Mouse (Mus musculus) hindbrain, embryonic 12.5 days (tissue): ENCODE results near the gene Vmp1. TPM values are rescaled to one million over a fixed set of nuclear protein-coding genes. Genes with fewer than 3 reads are reported as not detected.

ENCODE experiments used
- ATAC-seq: fragments of 200-750 bp; cut with Nextera tagmentation; 2 replicates; pipeline ENCODE4 v1.8.0; 2017; ENCODE audit warnings: moderate TSS enrichment; ENCODE audit not compliant: low FRiP score
- H3K27ac ChIP-seq: fragments of 300-500 bp; sonication (generic); 2 replicates; pipeline ENCODE4 v1.5.1; 2016; ENCODE audit warnings: mild to moderate bottlenecking
- H3K27me3 ChIP-seq: fragments of 300-500 bp; sonication (generic); 2 replicates; pipeline ENCODE4 v1.6.1; 2016; ENCODE audit warnings: mild to moderate bottlenecking
- H3K36me3 ChIP-seq: fragments of 300-500 bp; sonication (generic); 2 replicates; pipeline ENCODE4 v1.6.1; 2016; ENCODE audit warnings: mild to moderate bottlenecking
- H3K4me1 ChIP-seq: fragments of 300-500 bp; sonication (generic); 2 replicates; pipeline ENCODE4 v1.6.1; 2016
- H3K4me2 ChIP-seq: fragments of 300-500 bp; sonication (generic); replicated peaks from 2 replicates; pipeline ENCODE4 v1.6.1; 2016; ENCODE audit warnings: mild to moderate bottlenecking
- H3K4me3 ChIP-seq: fragments of 300-500 bp; sonication (generic); 2 replicates; pipeline ENCODE4 v1.5.1; 2016; ENCODE audit warnings: mild to moderate bottlenecking
- H3K9ac ChIP-seq: fragments of 300-500 bp; sonication (generic); 2 replicates; pipeline ENCODE4 v1.6.1; 2016; ENCODE audit warnings: mild to moderate bottlenecking, moderate library complexity
- H3K9me3 ChIP-seq: fragments of 300-500 bp; sonication (generic); replicated peaks from 2 replicates; pipeline ENCODE4 v1.6.1; 2016; ENCODE audit warnings: mild to moderate bottlenecking
- WGBS: fragments of 180-500 bp; shearing (Covaris S2); methylation state at CpG from one replicate; pipeline ENCODE4 v1.1.7; 2016; 5-methylcytosine and 5-hydroxymethylcytosine counted together
- polyA plus RNA-seq: library from polyadenylated mRNA; unstranded; fragments of >200 nt; fragmentation: Nextera tagmentation; extraction: Ambion mirVana; gene quantifications from 2 replicates; pipeline ENCODE4 v1.2.1, GENCODE M21; 2016

Vmp1 gene
- polyA plus RNA-seq, 1 experiment from 2014 or later: 90.0 TPM

DNA sequence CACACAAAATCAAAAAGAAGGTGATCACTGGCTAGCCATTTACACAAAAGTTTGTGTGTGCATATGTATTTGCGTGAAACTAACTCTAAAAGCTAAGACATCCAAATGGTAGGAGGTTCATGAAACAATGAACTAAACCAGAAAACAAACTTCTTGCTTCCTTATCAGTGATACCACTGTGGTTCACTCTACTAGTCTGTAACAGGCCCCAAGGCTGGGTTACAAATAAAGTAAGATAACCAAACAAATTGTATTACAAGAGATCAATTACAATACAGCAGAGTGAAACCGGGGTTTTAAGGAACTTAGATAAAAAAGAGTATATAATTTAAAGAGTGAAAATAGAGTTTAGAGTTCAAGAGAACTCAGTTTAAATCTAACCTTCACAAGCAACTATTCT lies 16.1 kb downstream of the Vmp1 start:
- Histone ChIP-seq H3K4me2 (no peak overlapping the region), H3K4me1 (no peaks in the 10 kb centered on the region), H3K4me3 (no peak overlapping the region), H3K9me3 (no peaks in the 10 kb centered on the region), H3K27me3 (no peaks in the 10 kb centered on the region), H3K36me3 (peaks cover 16% of the 10 kb centered on the region), H3K27ac (no peak overlapping the region), H3K9ac (no peak overlapping the region)
- WGBS: 94% methylated on average over 2 of the region's 2 CpGs
- ATAC-seq: no peak

DNA sequence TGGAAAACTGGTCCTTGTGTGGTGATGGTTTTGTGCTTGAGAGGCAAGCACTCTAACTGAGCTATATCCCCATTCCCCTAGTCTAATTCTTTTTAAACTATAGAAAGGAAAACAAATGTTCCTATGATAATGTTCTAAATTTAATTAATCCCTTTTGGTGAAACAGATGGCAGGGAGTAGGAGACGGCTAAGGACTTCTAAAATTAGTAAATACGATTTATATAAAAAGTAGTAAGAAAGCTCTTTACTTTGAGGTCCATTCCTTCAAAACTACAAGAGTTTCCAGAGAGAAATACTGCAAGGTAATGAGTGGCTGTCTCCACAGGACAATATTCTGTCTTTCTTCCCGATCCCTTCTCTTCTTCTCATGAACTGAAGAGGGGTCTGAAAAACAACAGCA lies 19.2 kb downstream of the Vmp1 start:
- H3K27me3 ChIP-seq: no peaks in the 10 kb centered on the region
- H3K4me3 ChIP-seq: no peak overlapping the region
- no peak overlapping the region for H3K27ac ChIP-seq
- H3K36me3 ChIP-seq: peaks cover 33% of the 10 kb centered on the region
- no peak for ATAC-seq
- H3K9ac ChIP-seq: no peak overlapping the region
- no peaks in the 10 kb centered on the region for H3K4me1 ChIP-seq
- no peak overlapping the region for H3K4me2 ChIP-seq
- H3K9me3 ChIP-seq: no peaks in the 10 kb centered on the region
- 91% methylated on average over 3 of the region's 3 CpGs for WGBS

DNA sequence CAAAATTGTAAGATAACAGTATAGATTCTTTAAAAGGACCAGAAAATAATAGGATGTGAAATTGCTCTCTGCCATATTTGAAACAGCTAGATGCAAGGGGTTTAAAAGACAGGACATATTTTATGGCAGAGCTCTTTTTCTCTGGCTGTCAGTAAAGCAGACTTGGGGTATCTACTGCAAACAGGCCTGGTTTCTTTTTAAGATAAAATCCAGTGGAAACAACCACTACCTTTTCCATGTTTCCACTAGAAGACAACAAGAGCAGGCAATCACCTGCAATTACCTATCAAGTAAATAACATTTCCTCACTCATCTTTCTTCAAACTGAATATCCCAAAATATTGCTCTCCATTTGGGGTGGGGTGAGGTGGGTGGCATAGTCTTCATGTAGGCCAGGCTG lies 19.7 kb downstream of the Vmp1 start:
- Histone ChIP-seq H3K4me3 (no peak overlapping the region), H3K9me3 (no peaks in the 10 kb centered on the region), H3K4me1 (no peaks in the 10 kb centered on the region), H3K9ac (no peak overlapping the region), H3K27ac (no peak overlapping the region), H3K4me2 (no peak overlapping the region), H3K27me3 (no peaks in the 10 kb centered on the region), H3K36me3 (peaks cover 33% of the 10 kb centered on the region)
- no peak for ATAC-seq

DNA sequence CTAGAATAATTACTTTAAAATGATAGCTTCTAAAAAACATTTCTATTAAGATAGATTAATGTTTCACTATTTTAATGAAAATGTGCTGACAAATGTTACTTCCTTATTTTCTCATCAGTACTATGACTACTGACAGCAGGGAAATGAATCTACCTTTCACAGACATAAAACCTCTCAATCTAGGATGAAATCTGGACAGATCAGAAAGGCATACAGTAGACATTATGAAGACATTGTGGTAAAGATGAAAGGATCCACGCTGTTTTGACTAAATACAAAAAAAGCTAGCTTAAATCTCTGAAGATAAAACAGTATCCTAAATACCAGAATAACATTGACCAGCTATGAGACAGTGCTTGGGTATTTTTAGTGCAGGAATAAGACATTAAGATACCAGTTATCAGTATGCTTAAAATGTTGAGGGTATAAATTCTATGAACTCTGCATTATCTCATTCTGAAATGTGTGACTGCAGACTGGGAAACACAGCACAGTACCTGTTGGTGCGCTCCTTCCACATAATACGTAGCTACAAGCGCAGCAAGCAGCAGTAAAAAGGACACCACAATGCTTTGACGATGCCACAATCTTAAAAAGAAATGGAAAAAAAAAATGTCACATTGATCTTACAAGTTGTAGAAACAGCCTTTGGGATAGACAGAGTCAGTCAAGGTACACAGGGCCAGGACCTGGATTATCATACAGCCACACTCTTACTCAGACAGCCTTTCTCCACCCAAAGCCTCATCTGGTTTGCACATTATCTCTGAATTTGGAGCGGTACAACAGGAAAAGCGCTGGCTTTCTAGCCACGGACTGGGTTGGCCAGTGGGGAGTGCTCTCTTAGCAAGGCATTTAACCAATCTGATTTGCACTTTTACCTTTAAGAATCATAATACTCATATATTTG lies 20.4 kb downstream of the Vmp1 start:
- H3K4me3 ChIP-seq: no peak overlapping the region

DNA sequence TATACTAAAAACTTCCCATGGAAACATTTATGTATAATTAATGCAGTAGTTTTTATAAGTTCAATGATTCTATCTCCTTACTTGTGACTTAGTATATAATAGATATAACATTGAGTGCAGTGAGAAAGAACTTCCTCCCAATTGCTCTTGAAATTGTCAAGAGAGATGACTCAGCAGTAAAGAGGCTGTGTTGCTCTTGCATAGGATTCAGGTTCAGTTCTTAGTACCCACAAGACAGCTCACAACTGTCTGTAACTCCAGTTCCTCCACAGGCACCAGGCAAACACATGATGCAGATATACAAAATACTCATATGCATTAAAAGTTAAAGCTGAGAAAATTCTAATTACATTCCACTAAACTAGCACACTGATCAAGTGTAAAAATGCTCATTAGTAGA lies 25.8 kb downstream of the Vmp1 start:
- no peak overlapping the region for H3K4me2 ChIP-seq
- H3K9me3 ChIP-seq: no peaks in the 10 kb centered on the region
- no peaks in the 10 kb centered on the region for H3K27me3 ChIP-seq
- H3K4me1 ChIP-seq: no peaks in the 10 kb centered on the region
- no peak overlapping the region for H3K4me3 ChIP-seq
- no peak overlapping the region for H3K27ac ChIP-seq
- peaks cover 19% of the 10 kb centered on the region; the same call in 1 of the 2 replicates for H3K36me3 ChIP-seq
- no peak overlapping the region for H3K9ac ChIP-seq
- no peak for ATAC-seq

More for the DNA sequence above, 20.4 kb downstream of the Vmp1 start:
- Histone ChIP-seq H3K27me3 (no peaks in the 10 kb centered on the region), H3K9me3 (no peaks in the 10 kb centered on the region), H3K4me1 (no peaks in the 10 kb centered on the region), H3K4me2 (no peak overlapping the region), H3K27ac (no peak overlapping the region), H3K9ac (no peak overlapping the region), H3K36me3 (peaks cover 33% of the 10 kb centered on the region)
- ATAC-seq: no peak
- 94% methylated on average over 8 of the region's 8 CpGs for WGBS

DNA sequence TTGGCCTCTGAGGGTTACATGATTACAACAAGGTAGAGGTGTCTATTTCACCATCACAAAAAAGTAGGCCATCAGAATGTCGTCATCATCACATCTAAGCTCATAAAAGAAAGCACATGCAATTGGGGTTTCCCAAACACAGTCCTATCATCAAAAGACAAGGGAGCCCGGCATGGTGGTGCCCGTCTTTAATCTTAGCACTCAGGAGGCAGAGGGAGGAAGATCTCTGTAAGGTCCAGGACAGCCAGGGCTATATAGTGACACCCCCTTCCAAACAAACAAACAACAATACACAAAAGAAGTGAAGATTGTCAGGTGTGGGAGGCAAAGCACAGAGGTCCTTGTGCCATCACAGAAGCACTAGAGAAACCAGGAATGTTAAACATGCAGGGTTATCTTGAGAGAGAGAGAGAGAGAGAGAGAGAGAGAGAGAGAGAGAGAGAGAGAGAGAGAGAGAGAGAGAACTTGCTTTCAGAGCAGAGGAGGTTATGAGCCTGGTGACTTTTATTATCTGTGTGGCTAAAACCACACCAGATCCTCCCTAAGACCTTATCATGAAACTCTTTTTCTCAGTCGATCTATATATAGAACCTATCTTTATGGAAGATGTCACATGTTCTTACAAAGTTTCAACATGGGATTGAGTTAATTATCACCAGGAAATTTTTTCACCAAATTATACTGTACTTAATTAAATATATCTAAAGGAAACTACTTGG lies 26.6 kb downstream of the Vmp1 start:
- no peak overlapping the region for H3K4me2 ChIP-seq
- no peaks in the 10 kb centered on the region for H3K27me3 ChIP-seq
- no peak for ATAC-seq
- H3K4me1 ChIP-seq: no peaks in the 10 kb centered on the region
- H3K36me3 ChIP-seq: peaks cover 12% of the 10 kb centered on the region; the same call in 1 of the 2 replicates
- no peaks in the 10 kb centered on the region for H3K9me3 ChIP-seq
- H3K9ac ChIP-seq: no peak overlapping the region
- H3K27ac ChIP-seq: no peak overlapping the region
- no peak overlapping the region for H3K4me3 ChIP-seq
- WGBS: 88% methylated on average over 4 of the region's 4 CpGs

DNA sequence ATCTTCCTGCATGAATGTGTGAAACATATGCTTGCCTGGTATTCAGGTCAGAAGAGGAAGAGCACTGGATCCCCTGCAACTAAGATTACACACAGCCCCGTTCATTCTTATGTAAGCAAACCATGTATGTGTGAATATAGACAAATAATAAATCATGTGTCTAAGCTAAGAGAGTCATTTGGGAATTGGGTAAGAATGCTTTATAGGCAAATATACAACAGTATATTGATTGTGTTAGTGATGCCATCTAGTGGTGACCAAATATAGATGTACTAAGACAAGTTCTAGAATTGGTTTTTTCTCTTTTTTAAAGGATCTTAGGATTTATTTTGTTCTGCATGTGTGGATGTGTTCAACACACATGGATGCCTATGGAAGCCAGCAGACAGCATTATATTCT lies 28.0 kb downstream of the Vmp1 start:
- Histone ChIP-seq H3K9ac (no peak overlapping the region), H3K4me2 (no peak overlapping the region), H3K36me3 (peaks cover 3% of the 10 kb centered on the region; the same call in 1 of the 2 replicates), H3K27me3 (no peaks in the 10 kb centered on the region), H3K27ac (no peak overlapping the region), H3K4me3 (no peak overlapping the region), H3K9me3 (no peaks in the 10 kb centered on the region), H3K4me1 (no peaks in the 10 kb centered on the region)
- WGBS: 58% methylated on average over 1 of the region's 1 CpGs
- no peak for ATAC-seq

DNA sequence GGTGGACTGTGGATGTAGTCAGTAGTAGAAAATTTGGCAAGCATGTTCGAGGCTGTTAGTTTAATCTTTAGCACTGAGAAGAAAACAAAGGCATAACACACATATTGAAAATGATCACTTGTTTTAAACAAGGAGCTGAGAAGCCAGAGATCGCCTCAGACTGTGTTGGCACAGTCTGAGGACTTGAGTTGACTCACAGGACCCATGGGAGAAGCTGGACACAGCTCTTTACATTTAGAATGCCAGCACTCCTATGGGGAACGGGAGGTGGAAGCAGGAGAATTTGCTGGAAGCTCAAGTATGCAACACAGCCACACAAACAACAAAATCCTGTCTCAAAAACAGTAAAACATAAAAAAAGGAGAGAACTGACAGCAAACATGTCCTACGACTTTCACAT lies 29.5 kb downstream of the Vmp1 start:
- Histone ChIP-seq H3K9me3 (no peaks in the 10 kb centered on the region), H3K9ac (no peak overlapping the region), H3K27me3 (no peaks in the 10 kb centered on the region), H3K27ac (no peak overlapping the region), H3K4me1 (no peaks in the 10 kb centered on the region), H3K4me3 (no peak overlapping the region), H3K4me2 (no peak overlapping the region), H3K36me3 (no peaks in the 10 kb centered on the region)
- no peak for ATAC-seq
- 91% methylated on average over 4 of the region's 4 CpGs for WGBS

DNA sequence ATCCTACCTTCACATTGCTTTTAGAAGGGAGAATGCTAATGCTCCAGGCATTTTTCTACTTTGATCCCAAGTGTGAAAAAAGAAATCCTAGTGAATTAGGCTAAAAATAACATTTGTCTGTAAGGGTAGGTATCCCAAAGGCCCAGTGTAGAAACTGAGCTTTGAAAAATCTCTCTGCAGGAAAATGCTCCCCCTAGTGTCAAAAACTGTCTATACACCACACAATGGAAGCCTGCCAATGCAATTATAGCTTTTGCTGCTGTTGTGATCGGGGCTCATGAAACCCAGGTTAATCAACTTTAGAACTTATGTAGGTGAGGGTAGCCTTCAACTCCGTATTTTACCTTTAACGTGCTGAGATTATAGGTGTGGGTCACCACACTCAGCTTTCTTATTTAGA lies 30.2 kb downstream of the Vmp1 start:
- no peaks in the 10 kb centered on the region for H3K9me3 ChIP-seq
- no peak overlapping the region for H3K4me3 ChIP-seq
- no peaks in the 10 kb centered on the region for H3K4me1 ChIP-seq
- H3K36me3 ChIP-seq: no peaks in the 10 kb centered on the region
- no peak overlapping the region for H3K27ac ChIP-seq
- no peak overlapping the region for H3K4me2 ChIP-seq
- H3K27me3 ChIP-seq: no peaks in the 10 kb centered on the region
- ATAC-seq: no peak
- H3K9ac ChIP-seq: no peak overlapping the region
- 52% methylated on average over 3 of the region's 3 CpGs for whole genome bisulfite sequencing

DNA sequence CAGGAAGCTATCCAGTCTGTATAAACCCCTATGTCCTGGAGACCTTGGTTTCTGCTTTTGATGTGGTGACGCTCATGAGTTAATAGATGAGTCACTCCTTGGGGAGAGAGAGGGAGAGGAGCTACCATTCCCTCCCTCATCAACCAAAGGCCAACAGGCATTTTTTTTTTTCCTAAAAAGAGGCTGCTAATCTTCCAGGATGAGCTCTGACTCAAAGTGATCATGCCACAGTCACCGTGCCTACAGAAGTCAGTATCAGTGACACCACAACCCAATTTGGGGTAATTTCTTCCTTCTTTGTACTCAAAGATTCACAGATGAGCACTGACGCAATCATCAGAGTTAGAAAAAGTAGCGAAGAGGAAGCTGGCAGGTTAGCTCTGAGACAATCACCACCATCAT lies 31.1 kb downstream of the Vmp1 start:
- Histone ChIP-seq H3K27me3 (no peaks in the 10 kb centered on the region), H3K4me2 (no peak overlapping the region), H3K9me3 (no peaks in the 10 kb centered on the region), H3K4me3 (no peak overlapping the region), H3K27ac (no peak overlapping the region), H3K9ac (no peak overlapping the region), H3K4me1 (no peaks in the 10 kb centered on the region), H3K36me3 (no peaks in the 10 kb centered on the region)
- 93% methylated on average over 4 of the region's 4 CpGs for WGBS
- ATAC-seq: no peak

DNA sequence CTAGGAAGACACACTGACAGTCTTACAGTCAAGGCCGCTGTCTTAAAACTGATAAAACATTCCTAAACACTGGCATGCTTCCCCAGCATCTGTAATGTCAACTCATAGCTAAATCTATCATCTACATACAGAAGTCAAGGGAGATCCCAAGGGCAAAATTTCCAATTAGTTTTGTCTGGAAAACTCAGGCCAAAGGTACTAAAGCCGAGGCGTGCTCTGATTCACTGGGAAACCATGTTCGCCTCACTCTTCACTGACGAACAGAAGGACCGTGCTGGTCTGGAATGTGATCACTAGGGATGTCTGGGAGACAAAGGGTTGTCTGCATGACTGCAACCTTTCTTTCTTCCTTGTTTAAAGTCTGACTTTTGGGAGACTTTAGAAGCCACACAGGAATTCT lies 33.0 kb downstream of the Vmp1 start:
- Histone ChIP-seq H3K4me1 (0 out of 2 replicates have a peak, but pooled peaks cover 2% of the 10 kb centered on the region), H3K27ac (no peak overlapping the region)
- 44% methylated on average over 6 of the region's 6 CpGs for WGBS

DNA sequence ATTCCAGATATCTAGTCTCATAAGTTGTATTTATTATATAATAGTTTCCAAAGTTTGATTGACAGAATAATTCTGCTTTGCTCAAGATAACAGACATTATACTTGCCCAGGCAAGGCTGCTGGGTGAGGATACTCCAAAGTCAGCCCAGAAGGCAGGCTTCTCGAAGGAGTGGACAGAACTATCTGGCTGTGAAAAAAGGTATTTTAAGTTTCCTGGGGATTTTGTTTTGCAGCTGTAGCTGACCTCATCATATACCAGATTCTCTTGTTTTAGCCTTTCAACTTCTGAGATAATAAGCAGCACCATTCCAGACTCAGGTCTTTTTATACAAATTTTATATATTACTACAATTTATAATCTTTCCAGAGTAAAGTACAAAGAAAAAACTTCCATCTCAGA lies 34.1 kb downstream of the Vmp1 start:
- 85% methylated on average over 1 of the region's 1 CpGs for WGBS
- H3K4me2 ChIP-seq: no peak overlapping the region
- H3K9me3 ChIP-seq: no peaks in the 10 kb centered on the region
- H3K27ac ChIP-seq: no peak overlapping the region
- no peaks in the 10 kb centered on the region for H3K36me3 ChIP-seq
- no peaks in the 10 kb centered on the region for H3K27me3 ChIP-seq
- H3K4me3 ChIP-seq: no peak overlapping the region
- 0 out of 2 replicates have a peak, but pooled peaks cover 2% of the 10 kb centered on the region for H3K4me1 ChIP-seq
- no peak for ATAC-seq
- no peak overlapping the region for H3K9ac ChIP-seq

More for the DNA sequence above, 33.0 kb downstream of the Vmp1 start:
- Histone ChIP-seq H3K4me2 (no peak overlapping the region), H3K36me3 (no peaks in the 10 kb centered on the region), H3K9me3 (no peaks in the 10 kb centered on the region), H3K9ac (no peak overlapping the region), H3K4me3 (no peak overlapping the region), H3K27me3 (no peaks in the 10 kb centered on the region)
- no peak for ATAC-seq
